Mouse (Mus musculus) kidney, postnatal 25 days (tissue): ENCODE measurements at regions not wholly inside any gene's neighbourhood (a gene's known extent, or its start where the extent isn't known, plus 50 kb on each side); places are given as distances from the start of the nearest gene placed in this dataset.
"Not testable (repeated sequence)": the region's sequence is repeated elsewhere in the genome, so short reads cannot be mapped to it uniquely, and the experiment has no call there.

Source experiments
- DNase-seq, 2 experiments: peaks; one replicate each; pipeline ENCODE4 v3.0.0; 2021; ENCODE audit warnings: mixed read lengths in 2 of 2

DNA sequence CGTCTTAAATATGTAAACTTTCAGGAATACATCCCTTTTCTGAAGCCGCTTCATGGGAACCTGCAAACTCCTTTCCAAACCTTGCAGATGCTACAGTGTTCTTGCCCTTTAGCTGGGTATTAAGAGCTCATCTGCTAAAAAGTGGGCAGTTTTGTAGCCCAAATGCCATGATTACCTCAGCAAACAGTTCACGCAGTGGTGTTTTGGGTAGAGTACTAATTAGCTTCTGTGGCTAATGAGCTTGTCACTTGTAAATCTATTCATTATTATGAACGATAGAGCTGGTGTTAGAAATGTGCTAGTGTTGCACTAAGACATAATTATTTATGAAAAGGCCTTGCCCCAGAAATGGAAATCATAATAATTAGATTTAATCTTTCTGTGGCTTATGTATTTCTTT is 506.1 kb upstream of the Ccng1 start:
- DNase-seq = no peak

DNA sequence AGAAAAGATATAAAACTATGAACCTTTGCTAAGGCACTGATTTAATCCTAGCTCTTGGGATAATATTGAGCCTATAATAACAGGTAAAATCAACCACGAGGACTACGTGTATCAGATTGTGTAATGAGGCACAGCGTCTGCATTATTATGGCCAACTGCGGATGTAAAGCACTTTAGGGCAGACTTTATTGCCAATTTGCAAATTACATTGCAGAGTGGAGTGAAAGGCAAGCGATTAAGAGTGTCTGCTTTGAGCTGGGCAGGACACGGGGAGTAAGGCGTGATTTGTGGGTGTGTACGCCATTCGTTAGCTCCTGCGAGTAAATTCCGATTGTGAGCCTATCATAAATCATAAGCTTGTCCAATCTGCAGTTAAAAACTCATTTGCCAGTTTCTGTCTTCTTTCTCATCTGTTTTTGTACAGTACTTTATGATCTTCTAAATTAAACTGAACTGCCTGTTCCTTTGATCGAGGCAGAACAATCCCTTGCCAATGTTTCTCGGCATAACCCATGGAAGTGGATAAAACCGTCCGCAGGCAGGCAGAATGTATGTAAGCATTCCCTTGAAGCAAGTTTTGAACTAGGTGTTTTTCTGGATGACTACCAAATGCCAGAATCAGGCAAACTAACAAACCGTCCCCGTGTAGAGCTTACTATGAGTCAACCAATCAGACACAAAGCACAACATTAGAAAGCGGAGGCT is 505.0 kb upstream of the Ccng1 start:
- no peak for DNase-seq

GRCm38 (mm10) chr11:41214501-41214900 is 459.4 kb upstream of the Ccng1 start:
- not testable (repeated sequence) for DNase-seq

- DNase-seq = no peak
Measured at GRCm38 (mm10) chr11:41202228-41202627, 447.1 kb upstream of the Ccng1 start.

DNA sequence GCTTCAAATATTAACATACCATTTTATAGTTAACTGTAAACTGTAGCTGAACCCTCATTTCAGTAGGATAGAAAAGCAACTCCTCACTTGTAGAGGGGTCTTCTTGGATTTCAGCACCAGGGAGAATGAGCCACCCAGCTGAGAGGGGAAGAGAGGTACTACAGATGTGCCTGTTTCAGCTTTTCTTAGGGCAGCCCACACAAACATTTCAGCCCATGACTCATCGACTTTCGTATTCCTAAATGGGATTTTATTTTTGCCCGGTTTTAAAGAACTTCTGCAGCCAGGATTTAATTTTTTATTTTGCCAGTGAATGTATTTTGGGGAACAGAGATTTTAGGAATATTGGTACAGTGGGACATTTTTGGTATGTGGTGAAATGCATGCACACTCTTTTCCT is 438.9 kb upstream of the Ccng1 start:
- no peak for DNase-seq

DNA sequence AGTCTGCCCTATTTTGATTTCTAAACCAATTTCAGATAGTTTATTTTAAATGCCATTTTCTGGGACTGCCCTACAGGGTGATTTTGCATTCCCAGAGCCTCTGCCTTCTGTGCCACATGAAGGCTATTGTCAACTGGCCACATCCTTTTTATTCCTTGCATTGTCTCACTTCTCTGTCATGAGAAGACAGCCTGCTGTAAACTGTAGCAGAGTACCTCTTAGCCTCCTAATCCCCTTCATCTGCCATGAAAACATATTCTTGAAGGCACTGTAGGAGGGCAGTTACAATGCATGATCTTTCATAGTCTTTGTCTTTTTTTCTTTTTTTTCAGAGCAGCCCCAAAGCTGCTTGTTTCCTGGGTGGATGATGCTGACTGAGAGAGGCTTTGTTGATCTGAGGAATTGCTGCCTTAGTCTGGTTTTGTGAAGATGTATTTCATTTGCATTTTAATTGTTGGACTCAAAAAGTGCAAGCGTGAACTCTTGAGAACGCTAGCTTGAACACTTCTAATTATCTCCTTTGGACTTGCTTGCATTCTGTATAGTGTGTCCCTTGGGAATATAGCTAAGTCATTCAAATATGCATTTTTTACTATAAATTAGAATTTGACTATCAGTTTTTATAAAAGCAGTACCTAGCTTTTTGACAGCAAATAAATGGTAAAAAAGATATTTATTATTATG is 405.5 kb upstream of the Ccng1 start:
- DNase-seq = no peak

DNA sequence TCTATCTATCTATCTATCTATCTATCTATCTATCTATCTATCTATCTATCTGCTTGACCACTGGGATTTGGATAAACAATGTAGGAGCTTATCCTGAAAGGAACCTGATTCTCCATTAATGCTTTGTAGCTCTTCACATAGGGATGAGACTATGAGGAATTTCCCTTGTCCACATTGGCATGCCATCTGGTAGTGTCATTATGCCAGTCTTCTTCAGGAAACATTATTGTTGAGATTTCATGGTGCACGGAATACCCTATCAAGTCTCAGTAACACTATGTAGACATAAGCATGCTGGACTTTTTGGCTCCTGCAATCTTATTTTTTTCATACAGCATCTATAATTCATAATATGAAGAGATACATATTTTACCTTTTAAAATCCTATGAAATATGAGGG is 404.8 kb upstream of the Ccng1 start:
- DNase-seq = no peak

DNA sequence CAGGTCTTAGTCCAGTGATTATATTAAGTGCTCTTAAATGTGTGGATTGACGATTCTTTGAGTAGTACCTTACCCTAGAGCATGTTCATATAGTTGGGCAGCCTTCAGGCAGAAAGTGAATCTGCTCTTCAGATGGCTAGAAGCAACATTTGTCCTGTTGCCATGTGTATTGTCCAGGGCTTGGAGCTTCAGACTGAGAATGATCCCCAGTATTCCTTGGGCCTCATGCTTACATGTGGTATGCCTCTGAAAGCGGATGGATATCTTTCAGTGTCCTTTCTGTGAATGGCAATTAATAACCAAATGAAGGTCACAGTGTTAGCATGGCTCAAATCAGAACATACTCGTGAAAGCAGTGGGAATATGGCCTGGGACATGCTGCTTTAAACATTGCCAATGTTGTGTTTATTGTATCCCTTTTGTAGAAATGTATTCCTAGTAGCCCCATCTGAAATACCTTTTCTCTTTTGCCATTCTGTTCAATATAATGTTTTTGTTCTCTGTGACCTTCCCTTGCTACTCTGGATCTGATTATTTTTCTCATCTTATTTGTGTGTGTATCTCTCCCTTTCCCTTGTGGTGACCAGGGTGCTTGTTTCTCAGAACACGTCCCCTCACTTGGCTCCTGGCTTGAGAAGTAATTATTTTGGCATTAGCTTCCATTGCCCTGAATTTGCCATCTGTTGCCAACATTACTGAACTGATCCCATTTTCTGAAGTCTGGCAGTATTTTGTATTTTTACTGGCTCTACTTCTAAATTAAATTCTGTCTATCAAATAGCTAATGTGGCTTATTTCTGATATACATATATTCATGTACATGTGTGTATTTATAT is 403.9 kb upstream of the Ccng1 start:
- DNase-seq = no peak

GRCm38 (mm10) chr11:41157321-41157720 is 402.2 kb upstream of the Ccng1 start:
- peak in 1 of 2 experiments; percentile 21 for DNase-seq
